Mouse (Mus musculus): ENCODE results near the gene Dtd2. TPM values are rescaled to one million over a fixed set of nuclear protein-coding genes. Genes with fewer than 3 reads are reported as not detected.

Gene Dtd2
- polyA plus RNA-seq, 1 experiment from 2014 or later: 21.4 TPM

- H3K4me1 ChIP-seq: peaks cover 4% of the 10 kb centered on the region; the same call in 1 of the 2 replicates
- ATAC-seq (ENCODE audit: low FRiP score, low read depth): no peak
- H3K4me2 ChIP-seq (replicated peaks): no peak overlapping the region
- no peak overlapping the region for H3K4me3 ChIP-seq
- H3K9me3 ChIP-seq: no peaks in the 10 kb centered on the region
- WGBS: 39% methylated on average over 9 of the region's 9 CpGs
- no peaks in the 10 kb centered on the region for H3K27me3 ChIP-seq
- no peak overlapping the region for H3K27ac ChIP-seq (replicated peaks)
- H3K36me3 ChIP-seq: peaks cover 26% of the 10 kb centered on the region
- H3K9ac ChIP-seq (replicated peaks): no peak overlapping the region
Observed at GRCm38 (mm10) chr12:51945331-51945730, 61.0 kb downstream of the Dtd2 start.

DNA sequence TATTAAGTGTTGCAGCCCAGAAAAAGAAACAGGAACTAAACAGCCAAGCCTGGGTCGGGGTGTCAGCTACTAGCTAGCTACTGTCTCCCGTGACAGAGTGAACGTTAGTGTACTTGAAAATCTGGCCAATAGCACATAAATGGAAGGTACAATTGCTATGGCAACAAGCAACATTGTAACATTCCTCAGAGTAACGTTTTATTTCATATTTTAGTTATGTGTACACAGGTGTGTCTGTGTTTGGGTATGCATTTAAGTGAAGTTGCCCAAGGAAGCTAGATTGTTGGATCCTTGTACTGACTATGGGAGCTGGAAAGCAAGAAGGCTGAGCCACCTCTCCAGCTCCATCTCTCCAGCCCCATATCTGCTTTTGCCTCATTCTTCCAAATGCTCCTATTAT, 66.5 kb downstream of the Dtd2 start:
- 88% methylated on average over 4 of the region's 4 CpGs for WGBS
- H3K27me3 ChIP-seq: no peaks in the 10 kb centered on the region
- no peak overlapping the region for H3K4me3 ChIP-seq
- no peak overlapping the region for H3K4me2 ChIP-seq (replicated peaks)
- H3K27ac ChIP-seq (replicated peaks): no peak overlapping the region
- no peaks in the 10 kb centered on the region for H3K4me1 ChIP-seq
- H3K36me3 ChIP-seq: peaks cover 3% of the 10 kb centered on the region; the same call in 1 of the 2 replicates
- no peaks in the 10 kb centered on the region for H3K9me3 ChIP-seq
- H3K9ac ChIP-seq (replicated peaks): no peak overlapping the region
- ATAC-seq (ENCODE audit: low FRiP score, low read depth): no peak

Other genes with a start within 250 kb of the Dtd2 start
- gene Hectd1, start 177.0 kb downstream of the Dtd2 start, polyA plus RNA-seq (2016; fragmentation: Nextera tagmentation; extraction: Ambion mirVana): 40.8 and 41.5 TPM in 2 replicates
- 11.7 and 12.0 TPM in 2 replicates for gene Heatr5a, start 35.2 kb downstream of the Dtd2 start, polyA plus RNA-seq (2016; fragmentation: Nextera tagmentation; extraction: Ambion mirVana)
- gene Gpr33, start 21.6 kb upstream of the Dtd2 start, polyA plus RNA-seq (2016; fragmentation: Nextera tagmentation; extraction: Ambion mirVana): not detected in 2 replicates
- 11.5 and 12.9 TPM in 2 replicates for gene Nubpl, start 91.2 kb upstream of the Dtd2 start, polyA plus RNA-seq (2016; fragmentation: Nextera tagmentation; extraction: Ambion mirVana)

All from midbrain, embryonic 12.5 days (tissue).